Mouse (Mus musculus): ENCODE measurements around the gene Fuom. TPM values are rescaled to one million over a fixed set of nuclear protein-coding genes. Genes with fewer than 3 reads are reported as not detected.
A peak's percentile ranks its signal among the peaks of the same experiment; 100 is the strongest.

Gene Fuom
- polyA plus RNA-seq, 1 experiment = 9.5 TPM

DNA sequence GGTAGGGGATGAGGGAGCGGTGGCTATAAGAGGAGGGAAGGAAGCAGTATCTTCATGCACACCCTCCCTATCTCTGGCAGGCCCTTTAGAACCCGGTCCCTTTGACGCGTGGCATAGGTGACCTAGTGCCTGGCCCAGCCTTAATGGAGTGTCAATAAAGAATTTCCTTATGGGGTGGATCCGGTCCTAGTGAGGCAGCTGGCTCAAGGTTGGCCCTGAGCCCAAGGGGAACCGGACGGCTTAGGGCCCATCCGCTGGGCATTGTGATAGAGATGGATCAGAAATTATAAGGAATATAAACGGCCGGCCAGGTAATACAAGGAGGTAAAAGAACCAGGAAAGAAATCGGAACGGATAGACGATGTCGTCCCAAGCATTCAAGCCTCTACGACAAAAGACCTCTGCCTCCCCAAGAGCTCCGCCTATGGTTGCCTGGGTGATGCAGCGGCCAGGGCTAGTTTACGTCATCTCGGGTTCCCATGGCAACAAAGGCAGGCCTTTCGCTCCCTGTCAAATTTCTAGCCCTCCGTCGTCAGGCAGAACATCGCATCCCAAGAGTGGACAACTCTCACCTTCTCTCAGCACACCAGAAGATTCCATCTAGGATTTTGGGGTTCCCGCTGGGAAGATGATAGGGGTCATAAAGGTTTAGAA, 21.6 kb downstream of the Fuom start:
- Histone ChIP-seq H3K27me3 (ENCODE audit: control insufficient read depth, insufficient read depth, insufficient read length) (no peaks in the 10 kb centered on the region), H3K36me3 (ENCODE audit: control insufficient read depth, insufficient read depth) (no peaks in the 10 kb centered on the region)

DNA sequence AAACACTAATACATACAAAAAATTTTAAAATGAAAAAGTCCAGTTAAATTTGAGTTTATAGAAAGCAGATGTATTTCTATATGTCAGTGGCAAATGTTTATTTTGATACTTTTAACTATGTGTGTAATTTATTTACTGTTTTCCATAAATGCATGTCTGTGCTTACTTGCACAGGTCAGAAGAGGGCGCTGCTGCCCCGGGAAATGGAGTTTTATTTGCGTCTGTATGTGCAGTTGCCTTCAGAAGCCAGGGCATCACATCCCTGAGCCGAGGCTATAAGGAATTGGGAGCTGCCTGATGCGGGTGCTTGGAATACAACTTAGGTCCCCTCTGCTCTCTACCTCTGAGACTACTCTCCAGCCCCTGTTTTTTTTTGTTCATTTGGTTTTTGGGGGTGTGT, 23.5 kb downstream of the Fuom start:
- Histone ChIP-seq H3ac (ENCODE audit: control insufficient read depth, insufficient read length) (no peak overlapping the region), H3K4me3 (no peak overlapping the region), H3K27me3 (ENCODE audit: control insufficient read depth, insufficient read depth, insufficient read length) (no peaks in the 10 kb centered on the region), H3K36me3 (ENCODE audit: control insufficient read depth, insufficient read depth) (no peaks in the 10 kb centered on the region), H3K79me2 (ENCODE audit: control insufficient read depth, insufficient read depth) (no peaks in the 10 kb centered on the region), H3K4me2 (ENCODE audit: low read depth) (no peak overlapping the region)
- TF ChIP-seq TCF12 (IDR thresholded peaks at IDR 0.05; ENCODE audit: insufficient read depth, poor library complexity, severe bottlenecking) (no peak), REST (IDR thresholded peaks at IDR 0.05; ENCODE audit: insufficient read depth, insufficient read length) (no peak), MAX (IDR thresholded peaks at IDR 0.05; ENCODE audit: low read depth) (no peak), POLR2AphosphoS2 (IDR thresholded peaks at IDR 0.05; ENCODE audit: insufficient read length, low read depth) (no peak), TCF3 (IDR thresholded peaks at IDR 0.05; ENCODE audit: insufficient read length, low read depth) (no peak), MYOD1 (IDR thresholded peaks at IDR 0.05; ENCODE audit: control insufficient read depth in 1 of 3, insufficient read length in 2 of 3, low read depth in 2 of 3) (no peak), MYOG (IDR thresholded peaks at IDR 0.05; ENCODE audit: control insufficient read depth in 1 of 3, insufficient read depth in 1 of 3, insufficient read length in 2 of 3, low read depth in 2 of 3) (no peak)

More for the DNA sequence above, 21.6 kb downstream of the Fuom start:
- no peak for TF ChIP-seq CEBPB (IDR thresholded peaks at IDR 0.05; ENCODE audit: insufficient read depth, poor library complexity, severe bottlenecking)
- no peak for TF ChIP-seq E2F4 (IDR thresholded peaks at IDR 0.05; ENCODE audit: insufficient read depth)
- TF ChIP-seq USF1 (IDR thresholded peaks at IDR 0.05; ENCODE audit: low read depth) = no peak
- TF ChIP-seq TCF3 (IDR thresholded peaks at IDR 0.05; ENCODE audit: insufficient read length, low read depth) = no peak
- TF ChIP-seq POLR2AphosphoS2 (IDR thresholded peaks at IDR 0.05; ENCODE audit: insufficient read length, low read depth) = no peak
- no peak for TF ChIP-seq SRF (IDR thresholded peaks at IDR 0.05; ENCODE audit: control insufficient read depth, insufficient read length, low read depth)
- no peak for TF ChIP-seq MYOG (IDR thresholded peaks at IDR 0.05; ENCODE audit: control insufficient read depth in 1 of 3, insufficient read depth in 1 of 3, insufficient read length in 2 of 3, low read depth in 2 of 3)
- no peak for TF ChIP-seq REST (IDR thresholded peaks at IDR 0.05; ENCODE audit: insufficient read depth, insufficient read length)
- TF ChIP-seq MAX (IDR thresholded peaks at IDR 0.05; ENCODE audit: low read depth) = no peak
- TF ChIP-seq MYOD1 (IDR thresholded peaks at IDR 0.05; ENCODE audit: control insufficient read depth in 1 of 3, insufficient read length in 2 of 3, low read depth in 2 of 3) = no peak
- no peak for TF ChIP-seq TCF12 (IDR thresholded peaks at IDR 0.05; ENCODE audit: insufficient read depth, poor library complexity, severe bottlenecking)
- TF ChIP-seq POLR2A (IDR thresholded peaks at IDR 0.05; ENCODE audit: insufficient read length, low read depth) = no peak
- peak overlapping the region; percentile 63 for H3K4me2 ChIP-seq (ENCODE audit: low read depth)
- H3K4me3 ChIP-seq = peak overlapping the region; percentile 1
- H3ac ChIP-seq (ENCODE audit: control insufficient read depth, insufficient read length) = no peak overlapping the region
- no peaks in the 10 kb centered on the region for H3K79me2 ChIP-seq (ENCODE audit: control insufficient read depth, insufficient read depth)

DNA sequence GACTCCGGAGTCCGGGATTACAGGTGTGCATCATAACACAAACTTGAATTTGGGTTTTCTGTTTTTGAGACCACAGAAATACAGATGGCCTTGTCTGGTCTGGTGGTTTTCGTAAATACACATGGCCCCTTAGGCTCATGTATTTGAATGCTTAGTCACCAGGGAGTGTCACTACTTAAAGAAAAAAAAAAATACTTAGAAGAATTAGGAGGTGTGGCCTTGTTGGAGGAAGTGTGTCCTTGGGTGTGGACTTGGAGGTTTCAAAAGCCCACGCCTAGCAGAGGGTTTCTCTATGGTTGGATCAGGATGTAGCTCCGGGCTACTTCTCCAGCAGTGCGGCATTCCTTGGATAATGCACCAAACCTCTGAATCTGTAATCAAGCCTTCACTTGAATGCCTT, 24.5 kb downstream of the Fuom start:
- Histone ChIP-seq H3K27me3 (ENCODE audit: control insufficient read depth, insufficient read depth, insufficient read length) (no peaks in the 10 kb centered on the region), H3K4me3 (no peak overlapping the region)

DNA sequence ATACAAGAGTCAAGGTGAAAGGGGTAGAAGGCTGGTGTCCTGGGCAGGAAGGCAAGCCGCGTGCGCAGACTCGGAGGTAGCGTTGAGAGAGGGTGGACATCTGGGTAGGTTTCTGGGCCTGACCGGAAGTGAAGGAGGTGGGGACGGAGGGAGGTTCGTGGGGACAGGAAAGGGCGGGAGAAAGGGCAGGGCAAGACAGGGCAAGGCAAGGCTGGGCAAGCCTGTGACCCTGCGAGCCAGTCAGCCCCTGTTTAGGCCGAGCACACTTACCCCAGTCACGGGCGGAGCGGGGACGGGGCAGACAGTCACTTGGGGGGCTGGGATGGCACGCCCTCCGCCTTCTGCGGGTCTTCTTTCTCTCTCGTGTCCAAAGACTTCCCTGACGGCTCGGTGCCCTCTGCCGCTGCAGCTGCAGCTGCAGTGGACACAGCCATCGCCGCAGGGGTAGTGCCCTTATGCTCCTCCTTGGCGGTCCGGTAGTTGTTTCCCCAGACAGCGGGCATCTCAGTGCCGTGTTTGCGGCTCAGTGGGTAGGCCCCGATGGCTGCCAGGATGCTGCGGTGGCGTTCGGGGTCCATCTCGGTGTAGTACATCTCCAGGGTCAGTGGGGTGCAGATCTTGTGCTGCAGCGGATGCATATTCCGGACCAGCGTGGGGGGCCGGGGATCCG, 32.1 kb downstream of the Fuom start:
- Histone ChIP-seq H3ac (ENCODE audit: control insufficient read depth, insufficient read length) (no peak overlapping the region), H3K4me3 (no peak overlapping the region), H3K4me2 (ENCODE audit: low read depth) (no peak overlapping the region), H3K27me3 (ENCODE audit: control insufficient read depth, insufficient read depth, insufficient read length) (peaks cover 16% of the 10 kb centered on the region), H3K36me3 (ENCODE audit: control insufficient read depth, insufficient read depth) (no peaks in the 10 kb centered on the region), H3K79me2 (ENCODE audit: control insufficient read depth, insufficient read depth) (no peaks in the 10 kb centered on the region)
- TF ChIP-seq USF1 (IDR thresholded peaks at IDR 0.05; ENCODE audit: low read depth) = no peak
- no peak for TF ChIP-seq TCF12 (IDR thresholded peaks at IDR 0.05; ENCODE audit: insufficient read depth, poor library complexity, severe bottlenecking)
- TF ChIP-seq MAX (IDR thresholded peaks at IDR 0.05; ENCODE audit: low read depth) = no peak
- TF ChIP-seq TCF3 (IDR thresholded peaks at IDR 0.05; ENCODE audit: insufficient read length, low read depth) = no peak
- TF ChIP-seq CEBPB (IDR thresholded peaks at IDR 0.05; ENCODE audit: insufficient read depth, poor library complexity, severe bottlenecking) = no peak
- no peak for TF ChIP-seq REST (IDR thresholded peaks at IDR 0.05; ENCODE audit: insufficient read depth, insufficient read length)
- no peak for TF ChIP-seq POLR2AphosphoS2 (IDR thresholded peaks at IDR 0.05; ENCODE audit: insufficient read length, low read depth)
- TF ChIP-seq MYOD1 (IDR thresholded peaks at IDR 0.05; ENCODE audit: control insufficient read depth in 1 of 3, insufficient read length in 2 of 3, low read depth in 2 of 3) = no peak

More for the DNA sequence above, 24.5 kb downstream of the Fuom start:
- H3K36me3 ChIP-seq (ENCODE audit: control insufficient read depth, insufficient read depth) = no peaks in the 10 kb centered on the region
- H3ac ChIP-seq (ENCODE audit: control insufficient read depth, insufficient read length) = no peak overlapping the region
- peak overlapping the region; percentile 51 for H3K4me2 ChIP-seq (ENCODE audit: low read depth)
- no peaks in the 10 kb centered on the region for H3K79me2 ChIP-seq (ENCODE audit: control insufficient read depth, insufficient read depth)
- no peak for TF ChIP-seq REST (IDR thresholded peaks at IDR 0.05; ENCODE audit: insufficient read depth, insufficient read length)
- no peak for TF ChIP-seq SRF (IDR thresholded peaks at IDR 0.05; ENCODE audit: control insufficient read depth, insufficient read length, low read depth)
- no peak for TF ChIP-seq POLR2A (IDR thresholded peaks at IDR 0.05; ENCODE audit: insufficient read length, low read depth)
- no peak for TF ChIP-seq MAX (IDR thresholded peaks at IDR 0.05; ENCODE audit: low read depth)
- no peak for TF ChIP-seq TCF3 (IDR thresholded peaks at IDR 0.05; ENCODE audit: insufficient read length, low read depth)
- no peak for TF ChIP-seq CEBPB (IDR thresholded peaks at IDR 0.05; ENCODE audit: insufficient read depth, poor library complexity, severe bottlenecking)
- TF ChIP-seq MYOD1 (IDR thresholded peaks at IDR 0.05; ENCODE audit: control insufficient read depth in 1 of 3, insufficient read length in 2 of 3, low read depth in 2 of 3) = no peak
- TF ChIP-seq E2F4 (IDR thresholded peaks at IDR 0.05; ENCODE audit: insufficient read depth) = no peak
- no peak for TF ChIP-seq POLR2AphosphoS2 (IDR thresholded peaks at IDR 0.05; ENCODE audit: insufficient read length, low read depth)
- no peak for TF ChIP-seq USF1 (IDR thresholded peaks at IDR 0.05; ENCODE audit: low read depth)
- no peak for TF ChIP-seq TCF12 (IDR thresholded peaks at IDR 0.05; ENCODE audit: insufficient read depth, poor library complexity, severe bottlenecking)
- TF ChIP-seq MYOG (IDR thresholded peaks at IDR 0.05; ENCODE audit: control insufficient read depth in 1 of 3, insufficient read depth in 1 of 3, insufficient read length in 2 of 3, low read depth in 2 of 3) = no peak
